Mouse (Mus musculus): ENCODE data around the gene Nppb. TPM values are rescaled to one million over a fixed set of nuclear protein-coding genes. Genes with fewer than 3 reads are reported as not detected.

Gene Nppb
- polyA plus RNA-seq, 1 experiment from 2014 or later: not detected

- Histone ChIP-seq H3K9me3 (ENCODE audit: low read length) (no peaks in the 10 kb centered on the region), H3K36me3 (replicated peaks; ENCODE audit: insufficient read depth, low read length) (peaks cover 39% of the 10 kb centered on the region), H3K4me3 (ENCODE audit: low read depth, low read length) (no peak overlapping the region), H3K4me2 (ENCODE audit: low read depth, low read length) (no peak overlapping the region), H3K9ac (replicated peaks) (no peak overlapping the region), H3K27ac (ENCODE audit: low read depth) (no peak overlapping the region), H3K27me3 (ENCODE audit: insufficient read depth, low read length) (no peaks in the 10 kb centered on the region), H3K4me1 (ENCODE audit: insufficient read depth) (no peaks in the 10 kb centered on the region)
- ATAC-seq (no peak), DNase-seq (no peak)
- WGBS (ENCODE audit: insufficient replicate concordance): 78% methylated on average over 3 of the region's 3 CpGs
- TF ChIP-seq EP300 (IDR thresholded peaks at IDR 0.05; ENCODE audit: low read depth): no peak
- TF ChIP-seq CTCF (IDR thresholded peaks at IDR 0.05; ENCODE audit: low read depth): no peak
Observed at GRCm38 (mm10) chr4:148024003-148024402, 38.4 kb downstream of the Nppb start.

- no peaks in the 10 kb centered on the region for H3K4me1 ChIP-seq (ENCODE audit: insufficient read depth)
- TF ChIP-seq EP300 (IDR thresholded peaks at IDR 0.05; ENCODE audit: low read depth): no peak
- no peak for TF ChIP-seq CTCF (IDR thresholded peaks at IDR 0.05; ENCODE audit: low read depth)
- H3K4me3 ChIP-seq (ENCODE audit: low read depth, low read length): no peak overlapping the region
- peaks cover 22% of the 10 kb centered on the region for H3K36me3 ChIP-seq (replicated peaks; ENCODE audit: insufficient read depth, low read length)
- DNase-seq (no peak), ATAC-seq (no peak)
- 91% methylated on average over 7 of the region's 7 CpGs for WGBS (ENCODE audit: insufficient replicate concordance)
- H3K27ac ChIP-seq (ENCODE audit: low read depth): no peak overlapping the region
- H3K9me3 ChIP-seq (ENCODE audit: low read length): no peaks in the 10 kb centered on the region
- no peak overlapping the region for H3K4me2 ChIP-seq (ENCODE audit: low read depth, low read length)
- H3K27me3 ChIP-seq (ENCODE audit: insufficient read depth, low read length): no peaks in the 10 kb centered on the region
- H3K9ac ChIP-seq (replicated peaks): no peak overlapping the region
Observed at GRCm38 (mm10) chr4:148029297-148029696, 43.7 kb downstream of the Nppb start.

- H3K4me1 ChIP-seq (ENCODE audit: insufficient read depth): no peaks in the 10 kb centered on the region
- no peaks in the 10 kb centered on the region for H3K9me3 ChIP-seq (ENCODE audit: low read length)
- no peak overlapping the region for H3K4me2 ChIP-seq (ENCODE audit: low read depth, low read length)
- no peak overlapping the region for H3K27ac ChIP-seq (ENCODE audit: low read depth)
- H3K4me3 ChIP-seq (ENCODE audit: low read depth, low read length): no peak overlapping the region
- no peaks in the 10 kb centered on the region for H3K27me3 ChIP-seq (ENCODE audit: insufficient read depth, low read length)
- H3K36me3 ChIP-seq (replicated peaks; ENCODE audit: insufficient read depth, low read length): peaks cover 20% of the 10 kb centered on the region
- 83% methylated on average over 5 of the region's 5 CpGs for WGBS (ENCODE audit: insufficient replicate concordance)
- no peak for TF ChIP-seq CTCF (IDR thresholded peaks at IDR 0.05; ENCODE audit: low read depth)
- no peak for TF ChIP-seq EP300 (IDR thresholded peaks at IDR 0.05; ENCODE audit: low read depth)
- DNase-seq: no peak
- H3K9ac ChIP-seq (replicated peaks): no peak overlapping the region
- ATAC-seq: no peak
Observed at GRCm38 (mm10) chr4:148030506-148030905, 44.9 kb downstream of the Nppb start.

DNA sequence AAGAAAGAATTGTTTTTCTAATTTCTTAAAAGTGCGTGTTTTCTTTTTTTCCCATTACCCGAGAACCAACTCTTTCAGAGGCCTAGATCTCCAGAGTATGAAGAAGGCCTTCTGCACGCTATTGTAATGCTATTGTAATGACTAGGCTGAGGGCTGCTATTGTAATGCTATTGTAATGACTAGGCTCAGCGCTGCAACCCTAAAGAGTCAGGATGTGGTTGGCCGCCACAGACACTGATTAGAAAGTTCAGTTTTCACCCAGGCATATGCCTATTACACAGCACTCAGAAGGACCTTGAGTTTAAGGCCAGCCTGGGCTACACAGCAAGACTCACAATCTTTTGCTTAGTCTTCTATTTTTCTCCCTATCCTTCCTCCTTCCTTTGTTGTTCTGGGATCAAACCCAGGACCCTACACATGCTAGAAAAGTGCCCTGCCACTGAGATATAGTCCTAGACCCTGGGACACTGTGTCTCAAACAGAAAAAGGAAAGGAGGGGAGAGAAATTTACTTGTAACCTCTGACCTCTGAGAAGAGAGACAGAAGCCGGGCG, 48.3 kb downstream of the Nppb start:
- no peak overlapping the region for H3K4me3 ChIP-seq (ENCODE audit: low read depth, low read length)
- H3K36me3 ChIP-seq (replicated peaks; ENCODE audit: insufficient read depth, low read length): 0 out of 2 replicates have a peak, but pooled peaks cover 6% of the 10 kb centered on the region
- peaks cover 10% of the 10 kb centered on the region for H3K4me1 ChIP-seq (ENCODE audit: insufficient read depth)
- H3K27ac ChIP-seq (ENCODE audit: low read depth): no peak overlapping the region
- H3K9me3 ChIP-seq (ENCODE audit: low read length): no peaks in the 10 kb centered on the region
- 67% methylated on average over 7 of the region's 7 CpGs for WGBS (ENCODE audit: insufficient replicate concordance)
- DNase-seq (no peak), ATAC-seq (no peak)
- H3K27me3 ChIP-seq (ENCODE audit: insufficient read depth, low read length): no peaks in the 10 kb centered on the region
- no peak overlapping the region for H3K4me2 ChIP-seq (ENCODE audit: low read depth, low read length)
- TF ChIP-seq EP300 (IDR thresholded peaks at IDR 0.05; ENCODE audit: low read depth): no peak
- TF ChIP-seq CTCF (IDR thresholded peaks at IDR 0.05; ENCODE audit: low read depth): no peak
- H3K9ac ChIP-seq (replicated peaks): no peak overlapping the region

- Histone ChIP-seq H3K4me2 (ENCODE audit: low read depth, low read length) (no peak overlapping the region), H3K9me3 (ENCODE audit: low read length) (no peaks in the 10 kb centered on the region), H3K36me3 (replicated peaks; ENCODE audit: insufficient read depth, low read length) (0 out of 2 replicates have a peak, but pooled peaks cover 2% of the 10 kb centered on the region), H3K4me1 (ENCODE audit: insufficient read depth) (peaks cover 24% of the 10 kb centered on the region), H3K9ac (replicated peaks) (no peak overlapping the region), H3K4me3 (ENCODE audit: low read depth, low read length) (no peak overlapping the region), H3K27me3 (ENCODE audit: insufficient read depth, low read length) (no peaks in the 10 kb centered on the region), H3K27ac (ENCODE audit: low read depth) (no peak overlapping the region)
- no peak for ATAC-seq
- 82% methylated on average over 3 of the region's 3 CpGs for WGBS (ENCODE audit: insufficient replicate concordance)
- DNase-seq: no peak
- TF ChIP-seq CTCF (IDR thresholded peaks at IDR 0.05; ENCODE audit: low read depth) (no peak), EP300 (IDR thresholded peaks at IDR 0.05; ENCODE audit: low read depth) (no peak)
Observed at GRCm38 (mm10) chr4:148035440-148035839, 49.9 kb downstream of the Nppb start.

Other genes starting within 250 kb of the Nppb start
- gene Zfp984, start 176.0 kb upstream of the Nppb start, polyA plus RNA-seq (2015; fragmentation: Nextera tagmentation; extraction: Ambion mirVana): 2.5 and 2.8 TPM in 2 replicates
- gene Zfp933, start 137.4 kb upstream of the Nppb start, polyA plus RNA-seq (2015; fragmentation: Nextera tagmentation; extraction: Ambion mirVana): 1.6 and 1.7 TPM in 2 replicates
- 17.5 and 19.0 TPM in 2 replicates for gene Miip, start 117.0 kb upstream of the Nppb start, polyA plus RNA-seq (2015; fragmentation: Nextera tagmentation; extraction: Ambion mirVana)
- gene Fv1, start 116.8 kb upstream of the Nppb start, polyA plus RNA-seq (2015; fragmentation: Nextera tagmentation; extraction: Ambion mirVana): 0.90 TPM in 2 replicates
- 12.3 and 14.1 TPM in 2 replicates for gene Mfn2, start 81.1 kb upstream of the Nppb start, polyA plus RNA-seq (2015; fragmentation: Nextera tagmentation; extraction: Ambion mirVana)
- 24.8 and 25.4 TPM in 2 replicates for gene Plod1, start 49.0 kb upstream of the Nppb start, polyA plus RNA-seq (2015; fragmentation: Nextera tagmentation; extraction: Ambion mirVana)
- gene 2510039O18Rik, start 44.9 kb upstream of the Nppb start, polyA plus RNA-seq (2015; fragmentation: Nextera tagmentation; extraction: Ambion mirVana): 6.5 and 8.5 TPM in 2 replicates
- gene Nppa, start 14.9 kb downstream of the Nppb start, polyA plus RNA-seq (2015; fragmentation: Nextera tagmentation; extraction: Ambion mirVana): 0.13 TPM in 1 of 2 replicates, not detected in the other
- gene Clcn6, start 53.0 kb downstream of the Nppb start, polyA plus RNA-seq (2015; fragmentation: Nextera tagmentation; extraction: Ambion mirVana): 0.52 and 0.79 TPM in 2 replicates
- 3.7 and 4.5 TPM in 2 replicates for gene Mthfr, start 53.3 kb downstream of the Nppb start, polyA plus RNA-seq (2015; fragmentation: Nextera tagmentation; extraction: Ambion mirVana)
- gene Agtrap, start 102.2 kb downstream of the Nppb start, polyA plus RNA-seq (2015; fragmentation: Nextera tagmentation; extraction: Ambion mirVana): 10.4 and 10.8 TPM in 2 replicates
- gene Mad2l2, start 144.6 kb downstream of the Nppb start, polyA plus RNA-seq (2015; fragmentation: Nextera tagmentation; extraction: Ambion mirVana): 16.9 and 18.8 TPM in 2 replicates
- gene Draxin, start 144.9 kb downstream of the Nppb start, polyA plus RNA-seq (2015; fragmentation: Nextera tagmentation; extraction: Ambion mirVana): 0.04 and 0.05 TPM in 2 replicates
- 30.1 and 32.0 TPM in 2 replicates for gene Fbxo6, start 166.4 kb downstream of the Nppb start, polyA plus RNA-seq (2015; fragmentation: Nextera tagmentation; extraction: Ambion mirVana)
- 0.81 and 0.97 TPM in 2 replicates for gene Fbxo44, start 174.7 kb downstream of the Nppb start, polyA plus RNA-seq (2015; fragmentation: Nextera tagmentation; extraction: Ambion mirVana)
- gene Fbxo2, start 174.8 kb downstream of the Nppb start, polyA plus RNA-seq (2015; fragmentation: Nextera tagmentation; extraction: Ambion mirVana): 0.19 TPM in 1 of 2 replicates, not detected in the other